Mouse (Mus musculus): ENCODE measurements around the gene Nelfb. TPM values are rescaled to one million over a fixed set of nuclear protein-coding genes. Genes with fewer than 3 reads are reported as not detected.

The Nelfb gene
- polyA plus RNA-seq, 1 experiment from 2014 or later: 99.9 TPM

GRCm38 (mm10) chr2:25226864-25227263 is 15.6 kb upstream of the Nelfb start:
- Histone ChIP-seq H3K36me3 (ENCODE audit: control insufficient read depth, insufficient read depth, low read length) (0 out of 2 replicates have a peak, but pooled peaks cover under 1% of the 10 kb centered on the region), H3K27ac (ENCODE audit: low read length) (no peak overlapping the region)
- 79% methylated on average over 5 of the region's 5 CpGs for WGBS

GRCm38 (mm10) chr2:25225811-25226379 is 14.6 kb upstream of the Nelfb start:
- Histone ChIP-seq H3K36me3 (ENCODE audit: control insufficient read depth, insufficient read depth, low read length) (0 out of 2 replicates have a peak, but pooled peaks cover 4% of the 10 kb centered on the region), H3K9ac (ENCODE audit: low read depth, low read length) (peak overlapping the region; percentile 76), H3K4me3 (ENCODE audit: low read length) (peak overlapping the region; percentile 65), H3K27me3 (replicated peaks; ENCODE audit: control insufficient read depth, insufficient read depth, low read length) (no peaks in the 10 kb centered on the region), H3K4me2 (ENCODE audit: low read depth, low read length) (peak overlapping the region; percentile 56), H3K9me3 (ENCODE audit: control insufficient read depth, low read length) (no peaks in the 10 kb centered on the region), H3K27ac (ENCODE audit: low read length) (peak overlapping the region; percentile 99), H3K4me1 (ENCODE audit: control insufficient read depth, insufficient read depth, low read length) (peaks cover 34% of the 10 kb centered on the region)
- ATAC-seq: no peak
- whole genome bisulfite sequencing: 75% methylated on average over 8 of the region's 8 CpGs

More at GRCm38 (mm10) chr2:25226864-25227263, 15.6 kb upstream of the Nelfb start:
- Histone ChIP-seq H3K9me3 (ENCODE audit: control insufficient read depth, low read length) (no peaks in the 10 kb centered on the region), H3K9ac (ENCODE audit: low read depth, low read length) (no peak overlapping the region), H3K4me2 (ENCODE audit: low read depth, low read length) (no peak overlapping the region), H3K27me3 (replicated peaks; ENCODE audit: control insufficient read depth, insufficient read depth, low read length) (no peaks in the 10 kb centered on the region), H3K4me1 (ENCODE audit: control insufficient read depth, insufficient read depth, low read length) (peaks cover 28% of the 10 kb centered on the region), H3K4me3 (ENCODE audit: low read length) (no peak overlapping the region)
- no peak for ATAC-seq

GRCm38 (mm10) chr2:25224766-25225752 is 13.8 kb upstream of the Nelfb start:
- H3K9ac ChIP-seq (ENCODE audit: low read depth, low read length): peak overlapping the region; percentile 76
- WGBS: 2% methylated on average over 41 of the region's 41 CpGs
- H3K4me2 ChIP-seq (ENCODE audit: low read depth, low read length): peak overlapping the region; percentile 56
- ATAC-seq: peak; percentile 94
- H3K4me3 ChIP-seq (ENCODE audit: low read length): peak overlapping the region; percentile 65
- peaks cover 34% of the 10 kb centered on the region for H3K4me1 ChIP-seq (ENCODE audit: control insufficient read depth, insufficient read depth, low read length)
- no peaks in the 10 kb centered on the region for H3K27me3 ChIP-seq (replicated peaks; ENCODE audit: control insufficient read depth, insufficient read depth, low read length)
- no peaks in the 10 kb centered on the region for H3K9me3 ChIP-seq (ENCODE audit: control insufficient read depth, low read length)
- H3K27ac ChIP-seq (ENCODE audit: low read length): peak overlapping the region; percentile 99
- H3K36me3 ChIP-seq (ENCODE audit: control insufficient read depth, insufficient read depth, low read length): 0 out of 2 replicates have a peak, but pooled peaks cover 4% of the 10 kb centered on the region

- Histone ChIP-seq H3K4me1 (ENCODE audit: control insufficient read depth, insufficient read depth, low read length) (peaks cover 34% of the 10 kb centered on the region), H3K9ac (ENCODE audit: low read depth, low read length) (peak within 1 kb of the TSS; percentile 89), H3K27ac (ENCODE audit: low read length) (peak within 1 kb of the TSS; percentile 99), H3K27me3 (replicated peaks; ENCODE audit: control insufficient read depth, insufficient read depth, low read length) (no peaks in the 10 kb centered on the region), H3K4me3 (ENCODE audit: low read length) (peak within 1 kb of the TSS; percentile 86), H3K9me3 (ENCODE audit: control insufficient read depth, low read length) (no peaks in the 10 kb centered on the region), H3K36me3 (ENCODE audit: control insufficient read depth, insufficient read depth, low read length) (0 out of 2 replicates have a peak, but pooled peaks cover 4% of the 10 kb centered on the region), H3K4me2 (ENCODE audit: low read depth, low read length) (peak within 1 kb of the TSS; percentile 73)
- WGBS: under 1% methylated on average over 17 of the region's 17 CpGs
- ATAC-seq: no peak
Observed at GRCm38 (mm10) chr2:25224492-25224765, 13.1 kb upstream of the Nelfb start, which contains the start of gene Tubb4b. Gene Tubb4b, minus strand, starts transcription at chr2:25224702.

- 0 out of 2 replicates have a peak, but pooled peaks cover 4% of the 10 kb centered on the region for H3K36me3 ChIP-seq (ENCODE audit: control insufficient read depth, insufficient read depth, low read length)
- H3K27ac ChIP-seq (ENCODE audit: low read length): peak overlapping the region; percentile 98
- H3K4me1 ChIP-seq (ENCODE audit: control insufficient read depth, insufficient read depth, low read length): peaks cover 29% of the 10 kb centered on the region
- H3K9me3 ChIP-seq (ENCODE audit: control insufficient read depth, low read length): no peaks in the 10 kb centered on the region
- peak overlapping the region; percentile 86 for H3K4me3 ChIP-seq (ENCODE audit: low read length)
- H3K27me3 ChIP-seq (replicated peaks; ENCODE audit: control insufficient read depth, insufficient read depth, low read length): no peaks in the 10 kb centered on the region
- H3K4me2 ChIP-seq (ENCODE audit: low read depth, low read length): peak overlapping the region; percentile 73
- ATAC-seq: peak; percentile 69
- peak overlapping the region; percentile 89 for H3K9ac ChIP-seq (ENCODE audit: low read depth, low read length)
- 1% methylated on average over 50 of the region's 53 CpGs for WGBS
Observed at GRCm38 (mm10) chr2:25223681-25224491, 12.6 kb upstream of the Nelfb start.

GRCm38 (mm10) chr2:25221331-25221772 is 10.1 kb upstream of the Nelfb start:
- H3K27ac ChIP-seq (ENCODE audit: low read length): no peak overlapping the region
- peaks cover 20% of the 10 kb centered on the region for H3K4me1 ChIP-seq (ENCODE audit: control insufficient read depth, insufficient read depth, low read length)
- H3K9ac ChIP-seq (ENCODE audit: low read depth, low read length): no peak overlapping the region
- no peaks in the 10 kb centered on the region for H3K9me3 ChIP-seq (ENCODE audit: control insufficient read depth, low read length)
- H3K4me3 ChIP-seq (ENCODE audit: low read length): no peak overlapping the region
- 67% methylated on average over 5 of the region's 5 CpGs for WGBS
- H3K27me3 ChIP-seq (replicated peaks; ENCODE audit: control insufficient read depth, insufficient read depth, low read length): no peaks in the 10 kb centered on the region
- no peak overlapping the region for H3K4me2 ChIP-seq (ENCODE audit: low read depth, low read length)
- no peak for ATAC-seq
- H3K36me3 ChIP-seq (ENCODE audit: control insufficient read depth, insufficient read depth, low read length): 0 out of 2 replicates have a peak, but pooled peaks cover 4% of the 10 kb centered on the region

- no peak for ATAC-seq
- H3K4me2 ChIP-seq (ENCODE audit: low read depth, low read length): no peak within 1 kb of the TSS
Observed at GRCm38 (mm10) chr2:25218445-25218844, 7.2 kb upstream of the Nelfb start, which contains the start of gene Fam166a. Gene Fam166a, plus strand, starts transcription at chr2:25218745.

GRCm38 (mm10) chr2:25217666-25218065 is 6.4 kb upstream of the Nelfb start:
- ATAC-seq: no peak
- Histone ChIP-seq H3K4me1 (ENCODE audit: control insufficient read depth, insufficient read depth, low read length) (peaks cover 10% of the 10 kb centered on the region; the same call in 1 of the 2 replicates), H3K4me2 (ENCODE audit: low read depth, low read length) (no peak overlapping the region), H3K36me3 (ENCODE audit: control insufficient read depth, insufficient read depth, low read length) (0 out of 2 replicates have a peak, but pooled peaks cover 4% of the 10 kb centered on the region), H3K9me3 (ENCODE audit: control insufficient read depth, low read length) (no peaks in the 10 kb centered on the region), H3K27me3 (replicated peaks; ENCODE audit: control insufficient read depth, insufficient read depth, low read length) (no peaks in the 10 kb centered on the region), H3K4me3 (ENCODE audit: low read length) (no peak overlapping the region), H3K9ac (ENCODE audit: low read depth, low read length) (no peak overlapping the region), H3K27ac (ENCODE audit: low read length) (no peak overlapping the region)
- 57% methylated on average over 2 of the region's 2 CpGs for WGBS

More at GRCm38 (mm10) chr2:25218445-25218844, 7.2 kb upstream of the Nelfb start, which contains the start of gene Fam166a:
- Histone ChIP-seq H3K36me3 (ENCODE audit: control insufficient read depth, insufficient read depth, low read length) (0 out of 2 replicates have a peak, but pooled peaks cover 4% of the 10 kb centered on the region), H3K4me1 (ENCODE audit: control insufficient read depth, insufficient read depth, low read length) (peaks cover 13% of the 10 kb centered on the region; the same call in 1 of the 2 replicates), H3K9ac (ENCODE audit: low read depth, low read length) (no peak within 1 kb of the TSS), H3K9me3 (ENCODE audit: control insufficient read depth, low read length) (no peaks in the 10 kb centered on the region), H3K4me3 (ENCODE audit: low read length) (no peak within 1 kb of the TSS), H3K27ac (ENCODE audit: low read length) (no peak within 1 kb of the TSS), H3K27me3 (replicated peaks; ENCODE audit: control insufficient read depth, insufficient read depth, low read length) (no peaks in the 10 kb centered on the region)
